Mouse (Mus musculus) liver, embryonic 14.5 days (tissue): ENCODE measurements around the gene Tmem258. TPM values are rescaled to one million over a fixed set of nuclear protein-coding genes. Genes with fewer than 3 reads are reported as not detected.
A peak's percentile ranks its signal among the peaks of the same experiment; 100 is the strongest.

Experiments used
- ATAC-seq: fragments of 200-750 bp; cut with Nextera tagmentation; 2 replicates; pipeline ENCODE4 v1.8.0; 2017; ENCODE audit warnings: moderate number of reproducible peaks, mild to moderate bottlenecking, moderate library complexity; ENCODE audit not compliant: insufficient read depth
- DNase-seq, 3 experiments: peaks; one replicate each; pipeline ENCODE4 v3.0.0-alpha.2; 2012 to 2013; ENCODE audit warnings: low read depth in 3 of 3, low spot score in 3 of 3
- H3K27ac ChIP-seq: fragments of 300-500 bp; sonication (generic); 2 replicates; pipeline ENCODE4 v1.5.1; 2014; ENCODE audit warnings: moderate library complexity, mild to moderate bottlenecking, control low read depth, inconsistent platforms
- H3K27me3 ChIP-seq: fragments of 300-500 bp; sonication (generic); 2 replicates; pipeline ENCODE4 v1.6.1; 2014; ENCODE audit warnings: mild to moderate bottlenecking, low read length, moderate library complexity; ENCODE audit not compliant: control insufficient read depth, insufficient read depth
- H3K36me3 ChIP-seq: fragments of 300-500 bp; sonication (generic); replicated peaks from 2 replicates; pipeline ENCODE4 v1.6.1; 2014; ENCODE audit warnings: low read depth; ENCODE audit not compliant: control insufficient read depth, insufficient read depth
- H3K4me1 ChIP-seq, 2 experiments: fragments of 200-500 bp in 1 of 2; fragments of 300-500 bp in 1 of 2; sonication (generic) in 1 of 2; replicated peaks; 2 replicates each; pipeline ENCODE4 v1.6.1; 2012 to 2014; ENCODE audit warnings: antibody characterized with exemption in 1 of 2, inconsistent platforms in 1 of 2, low read length in 1 of 2; ENCODE audit not compliant: control insufficient read depth in 2 of 2, insufficient read depth in 2 of 2
- H3K4me2 ChIP-seq: fragments of 300-500 bp; sonication (generic); 2 replicates; pipeline ENCODE4 v1.6.1; 2014; ENCODE audit warnings: low read depth, mild to moderate bottlenecking, control low read depth, moderate library complexity
- H3K4me3 ChIP-seq, 2 experiments: fragments of 200-500 bp in 1 of 2; fragments of 300-500 bp in 1 of 2; sonication (generic) in 1 of 2; 2 replicates each; pipeline ENCODE4 v1.5.1; 2012 to 2014; ENCODE audit warnings: low read depth in 2 of 2, low read length in 2 of 2, mild to moderate bottlenecking in 2 of 2, control low read depth in 1 of 2, inconsistent platforms in 1 of 2, moderate library complexity in 1 of 2; ENCODE audit not compliant: insufficient read depth in 1 of 2
- H3K9ac ChIP-seq: fragments of 300-500 bp; sonication (generic); replicated peaks from 2 replicates; pipeline ENCODE4 v1.6.1; 2014; ENCODE audit warnings: mild to moderate bottlenecking, control low read depth, moderate library complexity
- H3K9me3 ChIP-seq: fragments of 300-500 bp; sonication (generic); 2 replicates; pipeline ENCODE4 v1.6.1; 2016; ENCODE audit warnings: low read length, mixed read lengths; ENCODE audit not compliant: control insufficient read depth
- CTCF ChIP-seq: IDR thresholded peaks from 2 replicates; pipeline ENCODE4 v1.5.1; 2016; ENCODE audit warnings: antibody characterized with exemption, low read depth, control low read depth
- EP300 ChIP-seq: IDR thresholded peaks from 2 replicates; pipeline ENCODE4 v1.6.1; 2016; ENCODE audit warnings: antibody characterized with exemption, low read depth
- WGBS: fragments of 180-500 bp; shearing (Covaris S2); extraction: QIAGEN DNeasy Blood & Tissue Kit; methylation state at CpG from one replicate; pipeline ENCODE4 v1.1.7; 2014; ENCODE audit not compliant: insufficient replicate concordance; 5-methylcytosine and 5-hydroxymethylcytosine counted together
- polyA plus RNA-seq, 2 experiments: library from polyadenylated mRNA; depleted of rRNA in 1 of 2; stranded (reverse) in 1 of 2; unstranded in 1 of 2; fragments of >200 nt; fragmentation: Nextera tagmentation in 1 of 2; extraction: Ambion mirVana in 1 of 2; gene quantifications; 2 replicates each; pipeline versions ENCODE4 v1.2.1 to v1.2.3; 2012 to 2014

The Tmem258 gene
- polyA plus RNA-seq, 2 experiments: 78.6 to 402 TPM

- H3K4me3 ChIP-seq: no peak overlapping the region
- H3K27me3 ChIP-seq: no peaks in the 10 kb centered on the region
- ATAC-seq (no peak), DNase-seq (no peak)
- no peak overlapping the region for H3K27ac ChIP-seq
- no peaks in the 10 kb centered on the region for H3K9me3 ChIP-seq
- H3K9ac ChIP-seq: no peak overlapping the region
- H3K4me2 ChIP-seq: no peak overlapping the region
- no peaks in the 10 kb centered on the region for H3K36me3 ChIP-seq
- TF ChIP-seq EP300 (no peak), CTCF (no peak)
- 37% methylated on average over 4 of the region's 4 CpGs for WGBS
- H3K4me1 ChIP-seq: peaks cover 0 to 8% of the 10 kb centered on the region in 2 experiments; a peak in 1 of 4 replicates
Measured at GRCm38 (mm10) chr19:10223561-10223960, 19.7 kb downstream of the Tmem258 start.

DNA sequence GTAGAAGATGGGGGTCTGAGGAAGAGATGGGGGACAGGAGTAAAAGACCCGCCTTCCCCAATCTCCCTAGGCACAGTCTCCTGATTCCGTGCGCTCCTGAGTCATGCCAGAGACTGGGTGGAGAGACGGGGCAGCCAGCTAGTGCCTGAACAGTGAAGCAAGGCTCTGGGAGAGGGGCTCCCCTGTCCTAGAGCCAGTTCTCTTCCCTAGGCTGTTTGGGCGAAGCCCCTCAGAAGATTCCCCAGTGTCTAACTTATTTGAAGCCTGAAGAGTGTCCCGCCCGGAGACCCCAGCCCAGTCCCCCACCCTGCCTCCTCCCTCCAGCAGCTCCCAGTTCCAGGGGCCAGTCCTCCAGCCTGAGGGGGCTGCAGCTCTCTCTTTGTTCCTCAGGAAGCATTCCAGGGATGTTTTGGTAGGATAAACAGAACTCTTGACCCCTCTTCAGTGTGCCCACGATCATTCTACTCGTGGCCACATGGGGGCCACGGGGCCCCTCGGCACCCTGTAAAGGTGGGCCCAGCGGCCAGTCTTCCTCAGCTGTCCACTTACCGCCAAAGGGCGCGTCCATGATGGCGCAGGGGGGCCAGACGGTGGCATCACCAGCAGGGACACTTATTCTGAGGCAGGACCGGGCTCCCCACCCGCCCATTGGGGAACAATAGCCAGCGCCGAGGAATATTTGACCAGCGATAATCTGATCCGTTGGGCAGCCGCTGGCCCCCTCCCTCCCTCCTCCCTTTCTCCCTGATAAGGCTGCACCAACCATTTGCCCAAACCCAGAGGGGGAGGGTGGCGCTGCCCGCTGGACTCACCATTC is 21.0 kb downstream of the Tmem258 start:
- Histone ChIP-seq H3K36me3 (no peaks in the 10 kb centered on the region), H3K27me3 (no peaks in the 10 kb centered on the region), H3K4me1 (peaks cover 0 to 8% of the 10 kb centered on the region in 2 experiments; a peak in 1 of 4 replicates), H3K4me2 (no peak overlapping the region), H3K9ac (no peak overlapping the region), H3K27ac (no peak overlapping the region), H3K4me3 (no peak overlapping the region), H3K9me3 (no peaks in the 10 kb centered on the region)
- WGBS: 36% methylated on average over 26 of the region's 26 CpGs
- DNase-seq (no peak), ATAC-seq (peak; percentile 9; the same call in 1 of the 2 replicates)
- TF ChIP-seq CTCF: 0 out of 2 replicates have a peak, but pooled peaks have one; percentile 8
- TF ChIP-seq EP300: no peak

GRCm38 (mm10) chr19:10225767-10226166 is 22.0 kb downstream of the Tmem258 start:
- peaks cover 0 to 8% of the 10 kb centered on the region in 2 experiments; a peak in 1 of 4 replicates for H3K4me1 ChIP-seq
- no peak overlapping the region for H3K4me3 ChIP-seq
- DNase-seq (no peak), ATAC-seq (no peak)
- no peak overlapping the region for H3K4me2 ChIP-seq
- H3K36me3 ChIP-seq: no peaks in the 10 kb centered on the region
- H3K9me3 ChIP-seq: no peaks in the 10 kb centered on the region
- no peak overlapping the region for H3K9ac ChIP-seq
- TF ChIP-seq EP300 (no peak), CTCF (no peak)
- H3K27me3 ChIP-seq: no peaks in the 10 kb centered on the region
- WGBS: 53% methylated on average over 4 of the region's 4 CpGs
- H3K27ac ChIP-seq: no peak overlapping the region

DNA sequence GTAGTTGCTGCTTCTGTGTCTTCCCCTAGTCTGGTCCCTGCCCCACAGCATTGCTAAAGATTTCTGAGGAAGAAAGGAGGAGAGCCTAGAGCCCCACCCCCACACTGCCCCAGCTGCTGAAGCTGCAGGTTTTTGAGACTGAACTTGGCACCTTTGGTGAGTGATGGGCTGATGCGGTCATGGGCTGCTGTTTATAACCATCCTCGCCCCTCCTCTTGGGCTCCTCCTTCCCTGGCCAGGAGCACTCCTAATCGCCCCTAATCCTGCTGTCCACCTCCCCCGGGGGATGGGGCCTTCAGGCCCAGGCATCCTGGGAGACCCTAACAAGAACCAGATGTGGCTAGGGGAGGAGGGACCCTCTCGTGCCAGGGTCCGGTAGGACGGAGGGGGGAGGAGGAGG is 27.2 kb downstream of the Tmem258 start:
- Histone ChIP-seq H3K9me3 (no peaks in the 10 kb centered on the region), H3K27ac (no peak overlapping the region), H3K36me3 (no peaks in the 10 kb centered on the region), H3K27me3 (no peaks in the 10 kb centered on the region), H3K4me3 (no peak overlapping the region), H3K4me1 (peaks cover 0 to 12% of the 10 kb centered on the region in 2 experiments; a peak in 2 of 4 replicates), H3K4me2 (no peak overlapping the region), H3K9ac (no peak overlapping the region)
- WGBS: 33% methylated on average over 7 of the region's 7 CpGs
- DNase-seq (no peak), ATAC-seq (no peak)
- no peak for TF ChIP-seq EP300
- TF ChIP-seq CTCF: no peak

DNA sequence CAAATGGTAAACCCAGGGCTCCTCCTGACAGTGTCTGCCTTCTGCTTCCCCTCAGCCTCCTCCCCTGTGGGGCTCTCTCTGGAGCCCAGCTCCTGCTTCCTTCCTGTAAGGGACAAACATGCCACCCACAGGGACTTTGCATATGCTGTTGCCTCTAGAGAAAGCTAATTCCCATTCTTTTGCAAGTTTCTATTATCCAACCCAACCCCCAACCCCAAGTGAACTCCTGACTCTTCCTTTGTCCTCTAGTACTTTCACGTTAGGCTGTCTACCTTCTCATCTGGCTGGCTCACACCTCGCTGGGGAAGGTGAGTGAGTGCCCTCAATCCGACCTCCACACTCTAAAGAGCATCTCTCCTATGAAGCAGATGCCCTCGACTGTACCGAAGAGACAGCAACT is 28.1 kb downstream of the Tmem258 start:
- no peak for ATAC-seq
- TF ChIP-seq CTCF (no peak), EP300 (no peak)
- Histone ChIP-seq H3K4me3 (no peak overlapping the region), H3K4me2 (no peak overlapping the region), H3K27ac (no peak overlapping the region), H3K9me3 (no peaks in the 10 kb centered on the region), H3K27me3 (no peaks in the 10 kb centered on the region), H3K9ac (no peak overlapping the region), H3K36me3 (no peaks in the 10 kb centered on the region), H3K4me1 (peaks cover 0 to 14% of the 10 kb centered on the region in 2 experiments; a peak in 2 of 4 replicates)
- 22% methylated on average over 5 of the region's 5 CpGs for WGBS
- DNase-seq: no peak
